Mouse (Mus musculus): ENCODE results near the gene Rab19. TPM values are rescaled to one million over a fixed set of nuclear protein-coding genes. Genes with fewer than 3 reads are reported as not detected.
"Not testable (repeated sequence)": the region's sequence is repeated elsewhere in the genome, so short reads cannot be mapped to it uniquely, and the experiment has no call there.

The Rab19 gene
- polyA plus RNA-seq, 1 experiment from 2014 or later = 0.32 TPM

GRCm38 (mm10) chr6:39346991-39347501 lies 33.9 kb upstream of the Rab19 start:
- H3K27me3 ChIP-seq (replicated peaks; ENCODE audit: control insufficient read depth, insufficient read depth, low read length) = no peaks in the 10 kb centered on the region
- H3K27ac ChIP-seq (ENCODE audit: low read depth, low read length) = peak overlapping the region; percentile 31; the same call in 1 of the 2 replicates
- no peak overlapping the region for H3K4me2 ChIP-seq (ENCODE audit: low read length)
- 7% methylated on average over 15 of the region's 15 CpGs for WGBS
- 0 out of 2 replicates have a peak, but pooled peaks have one; percentile 30 for ATAC-seq
- peaks cover 69% of the 10 kb centered on the region for H3K36me3 ChIP-seq (ENCODE audit: control insufficient read depth, insufficient read depth, low read length)
- no peak overlapping the region for H3K9ac ChIP-seq (ENCODE audit: low read length)
- no peaks in the 10 kb centered on the region for H3K9me3 ChIP-seq (replicated peaks; ENCODE audit: control insufficient read depth, low read length)
- peak; percentile 60 for DNase-seq (ENCODE audit: low spot score)
- H3K4me1 ChIP-seq (ENCODE audit: control insufficient read depth, insufficient read depth, low read length) = peaks cover 16% of the 10 kb centered on the region
- H3K4me3 ChIP-seq (ENCODE audit: low read depth, low read length) = no peak overlapping the region

GRCm38 (mm10) chr6:39347880-39348814 lies 32.8 kb upstream of the Rab19 start:
- DNase-seq (ENCODE audit: low spot score) (no peak), ATAC-seq (no peak)
- no peaks in the 10 kb centered on the region for H3K9me3 ChIP-seq (replicated peaks; ENCODE audit: control insufficient read depth, low read length)
- H3K36me3 ChIP-seq (ENCODE audit: control insufficient read depth, insufficient read depth, low read length) = peaks cover 68% of the 10 kb centered on the region
- no peaks in the 10 kb centered on the region for H3K27me3 ChIP-seq (replicated peaks; ENCODE audit: control insufficient read depth, insufficient read depth, low read length)
- no peak overlapping the region for H3K4me2 ChIP-seq (ENCODE audit: low read length)
- H3K27ac ChIP-seq (ENCODE audit: low read depth, low read length) = peak overlapping the region; percentile 52; the same call in 1 of the 2 replicates
- H3K9ac ChIP-seq (ENCODE audit: low read length) = no peak overlapping the region
- 21% methylated on average over 4 of the region's 4 CpGs for WGBS
- H3K4me1 ChIP-seq (ENCODE audit: control insufficient read depth, insufficient read depth, low read length) = peaks cover 16% of the 10 kb centered on the region
- no peak overlapping the region for H3K4me3 ChIP-seq (ENCODE audit: low read depth, low read length)

GRCm38 (mm10) chr6:39348946-39349345 lies 32.0 kb upstream of the Rab19 start:
- peak overlapping the region; percentile 52; the same call in 1 of the 2 replicates for H3K27ac ChIP-seq (ENCODE audit: low read depth, low read length)
- H3K9me3 ChIP-seq (replicated peaks; ENCODE audit: control insufficient read depth, low read length) = no peaks in the 10 kb centered on the region
- H3K4me1 ChIP-seq (ENCODE audit: control insufficient read depth, insufficient read depth, low read length) = peaks cover 16% of the 10 kb centered on the region
- peaks cover 65% of the 10 kb centered on the region for H3K36me3 ChIP-seq (ENCODE audit: control insufficient read depth, insufficient read depth, low read length)
- WGBS = 79% methylated on average over 6 of the region's 6 CpGs
- H3K4me2 ChIP-seq (ENCODE audit: low read length) = no peak overlapping the region
- H3K27me3 ChIP-seq (replicated peaks; ENCODE audit: control insufficient read depth, insufficient read depth, low read length) = no peaks in the 10 kb centered on the region
- H3K4me3 ChIP-seq (ENCODE audit: low read depth, low read length) = no peak overlapping the region
- no peak for DNase-seq (ENCODE audit: low spot score)
- no peak overlapping the region for H3K9ac ChIP-seq (ENCODE audit: low read length)
- ATAC-seq = no peak

- H3K9me3 ChIP-seq (replicated peaks; ENCODE audit: control insufficient read depth, low read length); H3K4me3 ChIP-seq (ENCODE audit: low read depth, low read length); H3K9ac ChIP-seq (ENCODE audit: low read length); ATAC-seq; H3K27ac ChIP-seq (ENCODE audit: low read depth, low read length); H3K4me1 ChIP-seq (ENCODE audit: control insufficient read depth, insufficient read depth, low read length); H3K27me3 ChIP-seq (replicated peaks; ENCODE audit: control insufficient read depth, insufficient read depth, low read length); H3K4me2 ChIP-seq (ENCODE audit: low read length); DNase-seq (ENCODE audit: low spot score): not testable (repeated sequence)
- WGBS = 95% methylated on average over 9 of the region's 9 CpGs
- H3K36me3 ChIP-seq (ENCODE audit: control insufficient read depth, insufficient read depth, low read length) = peaks cover 69% of the 10 kb centered on the region
Measured at GRCm38 (mm10) chr6:39359207-39359606, 21.8 kb upstream of the Rab19 start.

GRCm38 (mm10) chr6:39362684-39363083 lies 18.3 kb upstream of the Rab19 start:
- no peak overlapping the region for H3K4me2 ChIP-seq (ENCODE audit: low read length)
- no peak for ATAC-seq

GRCm38 (mm10) chr6:39369631-39370030 lies 11.3 kb upstream of the Rab19 start:
- Histone ChIP-seq H3K27ac (ENCODE audit: low read depth, low read length) (no peak overlapping the region), H3K9me3 (replicated peaks; ENCODE audit: control insufficient read depth, low read length) (no peaks in the 10 kb centered on the region), H3K36me3 (ENCODE audit: control insufficient read depth, insufficient read depth, low read length) (peaks cover 23% of the 10 kb centered on the region), H3K4me2 (ENCODE audit: low read length) (no peak overlapping the region), H3K27me3 (replicated peaks; ENCODE audit: control insufficient read depth, insufficient read depth, low read length) (no peaks in the 10 kb centered on the region), H3K9ac (ENCODE audit: low read length) (no peak overlapping the region), H3K4me3 (ENCODE audit: low read depth, low read length) (no peak overlapping the region), H3K4me1 (ENCODE audit: control insufficient read depth, insufficient read depth, low read length) (no peaks in the 10 kb centered on the region)
- WGBS = 63% methylated on average over 3 of the region's 3 CpGs
- no peak for DNase-seq (ENCODE audit: low spot score)
- no peak for ATAC-seq

More at GRCm38 (mm10) chr6:39362684-39363083, 18.3 kb upstream of the Rab19 start:
- no peak overlapping the region for H3K4me3 ChIP-seq (ENCODE audit: low read depth, low read length)
- H3K4me1 ChIP-seq (ENCODE audit: control insufficient read depth, insufficient read depth, low read length) = no peaks in the 10 kb centered on the region
- DNase-seq (ENCODE audit: low spot score) = no peak
- H3K9me3 ChIP-seq (replicated peaks; ENCODE audit: control insufficient read depth, low read length) = no peaks in the 10 kb centered on the region
- no peak overlapping the region for H3K9ac ChIP-seq (ENCODE audit: low read length)
- peaks cover 57% of the 10 kb centered on the region for H3K36me3 ChIP-seq (ENCODE audit: control insufficient read depth, insufficient read depth, low read length)
- WGBS = 96% methylated on average over 2 of the region's 2 CpGs
- H3K27me3 ChIP-seq (replicated peaks; ENCODE audit: control insufficient read depth, insufficient read depth, low read length) = no peaks in the 10 kb centered on the region
- no peak overlapping the region for H3K27ac ChIP-seq (ENCODE audit: low read depth, low read length)

GRCm38 (mm10) chr6:39372042-39372441 lies 8.9 kb upstream of the Rab19 start:
- Histone ChIP-seq H3K36me3 (ENCODE audit: control insufficient read depth, insufficient read depth, low read length) (peaks cover 5% of the 10 kb centered on the region; the same call in 1 of the 2 replicates), H3K4me2 (ENCODE audit: low read length) (no peak overlapping the region), H3K4me1 (ENCODE audit: control insufficient read depth, insufficient read depth, low read length) (peaks cover 8% of the 10 kb centered on the region), H3K9me3 (replicated peaks; ENCODE audit: control insufficient read depth, low read length) (no peaks in the 10 kb centered on the region), H3K4me3 (ENCODE audit: low read depth, low read length) (no peak overlapping the region), H3K9ac (ENCODE audit: low read length) (no peak overlapping the region), H3K27ac (ENCODE audit: low read depth, low read length) (no peak overlapping the region), H3K27me3 (replicated peaks; ENCODE audit: control insufficient read depth, insufficient read depth, low read length) (no peaks in the 10 kb centered on the region)
- ATAC-seq = no peak
- no peak for DNase-seq (ENCODE audit: low spot score)

- no peaks in the 10 kb centered on the region for H3K9me3 ChIP-seq (replicated peaks; ENCODE audit: control insufficient read depth, low read length)
- H3K27ac ChIP-seq (ENCODE audit: low read depth, low read length) = no peak overlapping the region
- peaks cover 8% of the 10 kb centered on the region for H3K4me1 ChIP-seq (ENCODE audit: control insufficient read depth, insufficient read depth, low read length)
- H3K27me3 ChIP-seq (replicated peaks; ENCODE audit: control insufficient read depth, insufficient read depth, low read length) = no peaks in the 10 kb centered on the region
- DNase-seq (ENCODE audit: low spot score) = no peak
- no peak for ATAC-seq
- no peak overlapping the region for H3K9ac ChIP-seq (ENCODE audit: low read length)
- no peak overlapping the region for H3K4me3 ChIP-seq (ENCODE audit: low read depth, low read length)
- H3K4me2 ChIP-seq (ENCODE audit: low read length) = no peak overlapping the region
- peaks cover 5% of the 10 kb centered on the region; the same call in 1 of the 2 replicates for H3K36me3 ChIP-seq (ENCODE audit: control insufficient read depth, insufficient read depth, low read length)
- WGBS = 79% methylated on average over 7 of the region's 7 CpGs
Measured at GRCm38 (mm10) chr6:39372727-39373126, 8.2 kb upstream of the Rab19 start.
